Mouse (Mus musculus) cerebellum, postnatal 10 days (tissue): Measurements from ENCODE around the gene Hnf1b.

Experiments used
- DNase-seq, 2 experiments: peaks; one replicate each; pipeline ENCODE4 v3.0.0; 2021; ENCODE audit warnings: mixed read lengths in 2 of 2

Gene Hnf1b

DNA sequence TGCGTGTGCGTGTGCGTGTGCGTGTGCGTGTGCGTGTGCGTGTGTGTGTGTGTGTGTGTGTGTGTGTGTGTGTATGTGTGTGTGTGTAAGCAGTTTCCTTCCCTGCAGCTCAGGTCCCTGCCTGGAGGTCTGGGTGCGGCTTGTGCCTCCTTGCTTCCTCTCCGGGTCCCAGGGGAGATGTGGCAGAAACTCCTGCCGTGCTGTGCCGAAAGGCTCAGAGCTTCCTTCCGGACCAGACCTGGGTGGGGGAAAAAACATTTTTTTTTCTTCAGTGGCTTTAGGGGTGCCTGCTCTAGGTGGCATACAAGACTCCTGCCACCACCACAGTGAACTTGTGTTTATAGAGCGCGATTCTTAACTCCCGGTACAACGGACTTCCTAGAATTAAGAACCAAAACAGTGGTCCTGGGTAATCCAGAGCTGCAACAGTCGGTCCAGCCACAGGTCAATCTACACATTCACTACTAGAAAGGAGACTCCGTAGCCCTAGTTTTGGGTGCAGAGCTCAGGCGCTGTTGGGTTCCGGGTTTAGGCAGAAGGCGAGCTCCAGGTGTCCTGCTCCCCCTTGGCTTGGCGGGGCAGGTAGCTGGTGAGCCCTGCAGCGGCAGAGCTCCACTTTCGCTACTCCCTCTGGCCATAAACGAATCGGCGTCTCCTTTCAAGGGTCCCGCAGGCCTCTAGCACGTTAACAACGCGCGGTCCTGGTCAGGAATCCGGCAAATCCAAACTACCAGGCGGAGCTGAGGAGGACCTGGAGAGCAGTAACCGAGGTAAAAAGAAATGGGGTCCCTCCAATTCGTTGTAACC, at the start of gene Hnf1b:
Hnf1b (plus strand) TSS at position 535 of the 807 bp plus-strand sequence.
- DNase-seq, result peak in 1 of 2 experiments; percentile 13

DNA sequence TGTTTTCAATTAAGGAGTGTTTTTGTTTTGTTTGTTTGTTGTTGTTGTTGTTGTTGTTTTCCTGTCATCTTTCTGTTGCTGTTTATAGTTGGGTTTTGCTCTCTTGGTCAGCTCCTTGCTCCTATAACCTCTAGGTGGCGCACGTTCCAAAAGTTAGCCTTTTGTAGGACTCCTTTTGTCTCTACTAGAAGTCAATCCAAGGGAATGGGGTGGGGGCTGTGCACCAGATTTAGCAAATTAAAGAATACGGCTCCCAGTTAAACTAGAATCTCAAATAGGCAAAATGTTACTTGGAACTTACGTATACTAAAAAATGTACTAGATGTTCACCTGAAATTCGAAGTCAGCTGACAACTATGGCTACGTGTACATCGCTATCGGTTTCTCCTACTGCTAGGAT, 47.7 kb upstream of the Hnf1b start:
- peak; percentile 68 to 74 for DNase-seq

DNA sequence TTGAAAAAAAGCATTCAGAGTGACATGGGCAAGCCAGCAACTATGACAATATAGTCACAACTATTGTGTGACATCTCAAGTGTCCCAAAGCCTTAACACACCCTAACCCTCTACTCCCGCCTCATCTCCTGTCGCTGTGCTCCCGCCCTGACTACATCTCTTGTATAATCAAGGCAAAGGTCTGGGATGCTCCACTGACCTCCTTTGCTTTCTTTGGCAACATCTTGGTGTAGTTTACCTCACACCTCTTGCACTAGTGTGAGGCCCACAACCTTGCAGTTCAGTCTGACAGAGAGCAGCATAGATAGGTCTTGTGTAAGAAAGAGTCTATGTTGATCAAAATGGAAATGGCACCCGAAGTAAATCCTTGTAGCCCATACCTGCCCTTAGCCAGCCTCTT, 47.3 kb upstream of the Hnf1b start:
- DNase-seq, result no peak

DNA sequence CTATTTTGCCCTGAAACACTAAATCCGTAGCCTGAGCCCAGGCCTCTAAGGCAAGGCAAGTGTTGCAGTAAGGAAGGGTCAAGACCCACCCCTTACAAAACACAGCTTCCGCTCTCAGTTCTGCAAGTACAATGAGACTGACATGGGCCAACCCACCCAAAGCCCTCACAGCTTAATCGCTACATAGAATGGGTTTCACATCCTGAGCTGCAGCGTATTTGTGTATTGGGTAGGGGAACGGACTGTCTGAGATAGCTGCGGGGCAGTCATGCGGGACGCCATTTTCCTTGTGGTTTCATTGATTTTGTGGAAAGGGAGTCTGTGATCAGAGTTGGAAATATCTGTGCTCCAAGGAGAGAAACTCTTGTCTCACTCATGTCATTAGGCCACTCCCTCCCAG, 39.4 kb upstream of the Hnf1b start:
- DNase-seq, result no peak

DNA sequence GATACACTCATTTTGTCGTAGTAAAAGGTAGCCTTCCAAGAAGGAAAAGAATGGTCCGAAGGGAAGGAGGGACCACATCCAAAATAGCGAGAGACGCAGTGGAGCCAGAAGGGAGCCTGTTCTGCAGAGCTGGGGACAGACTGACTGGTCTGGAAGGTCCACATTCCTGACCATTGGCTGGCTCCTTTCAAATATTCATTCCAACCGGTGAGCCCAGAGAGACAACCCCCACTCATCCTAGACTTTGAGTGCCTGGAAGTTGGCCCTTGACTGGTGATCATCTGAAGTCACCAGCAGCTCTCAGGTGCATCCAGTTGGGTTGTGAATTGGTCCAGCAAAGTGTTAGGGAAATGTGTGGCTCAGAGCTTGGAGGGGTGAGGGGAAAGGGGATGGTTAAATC, 34.7 kb upstream of the Hnf1b start:
- no peak for DNase-seq

DNA sequence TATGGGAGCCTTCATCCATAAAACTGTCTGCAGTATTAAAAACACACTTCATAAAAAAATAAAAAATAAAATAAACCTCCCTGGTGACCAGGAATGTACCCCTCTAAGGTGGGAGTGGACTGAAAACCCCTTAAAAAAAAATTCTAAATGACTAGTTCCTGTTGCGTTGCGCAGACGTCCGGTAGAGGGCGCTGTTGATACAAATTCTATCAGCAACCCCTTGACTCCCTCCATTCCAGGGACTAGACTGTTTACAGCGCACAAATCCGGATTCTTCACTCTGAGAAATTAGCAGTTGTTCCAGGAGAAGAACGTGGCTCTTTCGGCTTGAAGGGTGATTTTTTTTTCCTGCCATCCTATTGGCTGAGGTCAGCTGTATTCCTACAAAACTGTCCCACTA, 34.2 kb upstream of the Hnf1b start:
- peak; percentile 74 to 78 for DNase-seq

DNA sequence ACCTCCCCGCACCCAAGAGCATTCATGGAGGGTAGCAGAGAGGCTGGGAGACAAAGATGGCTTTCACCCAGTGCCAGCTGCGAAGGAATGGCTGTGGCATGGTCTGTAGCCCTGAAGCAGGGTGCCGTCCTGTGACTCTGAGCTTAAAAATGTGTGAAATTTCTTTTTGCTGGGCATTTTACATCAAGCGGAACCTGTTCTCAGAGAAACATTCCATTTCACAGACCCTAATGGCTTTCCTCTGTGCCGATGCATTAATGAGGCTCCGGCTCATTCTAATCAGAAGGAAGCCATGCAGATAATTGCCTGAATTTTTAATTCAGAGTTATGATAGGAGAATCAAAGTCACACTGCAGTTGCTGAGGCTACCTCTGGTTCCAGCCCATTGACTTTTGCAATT, 32.8 kb upstream of the Hnf1b start:
- DNase-seq, result no peak

DNA sequence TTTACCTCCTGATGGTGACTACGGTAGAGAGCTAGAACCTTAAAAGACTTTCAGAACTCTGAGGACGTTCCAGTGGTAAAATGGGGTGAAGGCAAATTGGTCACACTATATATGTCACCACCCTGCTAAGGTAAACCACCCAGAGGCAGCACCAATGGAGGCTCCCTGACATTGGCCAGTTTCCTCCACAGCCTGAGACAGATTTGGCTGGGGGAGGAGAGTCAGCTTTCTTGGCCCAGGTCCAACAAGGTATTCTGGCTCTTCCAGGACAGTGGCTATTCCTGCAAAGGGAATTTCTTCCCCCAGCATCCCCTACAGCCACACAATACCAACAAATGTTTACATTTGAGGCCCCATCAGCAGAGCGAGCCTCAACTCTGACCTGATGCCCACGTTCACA, 31.9 kb upstream of the Hnf1b start:
- peak; percentile 43 to 61 for DNase-seq

DNA sequence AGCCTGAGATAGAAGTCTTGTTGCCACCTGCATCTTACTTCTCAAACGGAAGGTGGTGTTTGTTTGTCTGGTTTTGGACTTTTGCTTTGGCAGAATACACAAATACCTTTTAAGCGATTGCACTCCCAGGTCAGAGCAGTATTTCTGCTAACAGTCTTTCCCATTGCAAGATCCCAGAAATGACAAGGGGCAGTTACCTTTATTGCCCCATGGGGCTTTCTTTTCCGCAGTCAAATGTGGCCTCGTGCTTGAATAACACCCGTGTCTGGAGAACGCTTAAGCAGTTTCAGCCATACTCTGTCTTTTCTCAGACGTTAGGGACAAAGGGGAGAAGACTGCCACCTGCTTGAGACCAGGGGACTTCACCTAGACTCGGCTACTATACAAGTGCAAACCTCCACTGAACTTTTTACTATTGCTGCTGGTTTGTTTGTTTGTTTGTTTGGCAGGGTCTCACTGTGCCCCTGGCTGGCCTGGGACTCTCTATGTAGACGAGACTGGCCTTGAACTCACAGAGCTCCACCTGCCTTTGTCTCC, 31.2 kb upstream of the Hnf1b start:
- no peak for DNase-seq

DNA sequence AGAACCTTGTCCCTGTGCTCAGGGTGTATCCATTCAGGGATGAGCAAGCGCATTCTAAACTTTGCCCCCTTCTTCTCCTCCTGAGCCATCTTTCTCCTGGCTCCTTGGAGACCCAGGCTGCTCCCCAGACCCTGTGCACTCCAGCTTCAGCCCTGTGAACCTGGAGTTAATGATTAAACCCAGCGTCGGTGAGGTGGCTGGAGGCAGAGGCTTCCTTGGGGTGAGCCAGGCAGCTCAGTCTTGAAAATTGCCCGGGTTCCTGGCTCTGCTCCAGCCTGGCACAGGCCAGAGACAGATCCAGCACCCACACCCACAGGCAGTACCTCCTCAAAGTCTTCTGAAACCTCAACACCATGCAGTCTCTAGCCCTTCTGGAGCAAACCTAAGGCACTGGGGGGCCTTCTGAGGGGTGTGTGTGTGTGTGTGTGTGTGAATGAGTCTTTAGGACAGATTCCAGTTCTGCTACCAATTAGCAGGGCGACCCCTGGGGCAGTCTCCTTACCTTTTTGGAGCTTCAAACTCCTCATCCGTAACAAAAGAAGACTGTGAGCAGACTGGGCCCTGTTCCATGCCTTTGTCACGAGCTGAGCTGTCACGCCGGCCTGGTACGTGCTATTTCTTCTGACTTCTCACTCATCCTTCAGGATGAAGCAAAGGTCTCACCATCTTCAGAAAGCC, 29.9 kb upstream of the Hnf1b start:
- peak; percentile 38 to 50 for DNase-seq

DNA sequence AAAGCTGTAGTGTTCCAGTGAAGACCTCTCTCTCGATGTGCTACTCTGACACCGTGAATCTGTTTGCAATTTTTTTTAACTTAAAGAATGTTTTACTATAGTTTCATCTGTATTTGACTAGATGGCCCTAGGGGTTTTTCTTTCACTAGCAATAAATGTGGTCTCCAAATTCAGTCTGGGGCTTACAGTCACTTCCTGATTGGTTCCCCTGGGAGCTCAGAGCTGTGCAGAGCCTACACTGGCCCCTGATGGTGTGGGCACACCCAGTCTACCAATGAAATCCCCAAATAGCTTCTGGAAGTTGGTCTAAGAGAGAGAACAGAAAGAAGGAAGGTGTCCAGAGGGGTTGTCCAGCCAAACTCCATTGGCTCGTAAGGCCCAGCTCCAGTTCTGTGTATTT, 23.7 kb upstream of the Hnf1b start:
- no peak for DNase-seq

DNA sequence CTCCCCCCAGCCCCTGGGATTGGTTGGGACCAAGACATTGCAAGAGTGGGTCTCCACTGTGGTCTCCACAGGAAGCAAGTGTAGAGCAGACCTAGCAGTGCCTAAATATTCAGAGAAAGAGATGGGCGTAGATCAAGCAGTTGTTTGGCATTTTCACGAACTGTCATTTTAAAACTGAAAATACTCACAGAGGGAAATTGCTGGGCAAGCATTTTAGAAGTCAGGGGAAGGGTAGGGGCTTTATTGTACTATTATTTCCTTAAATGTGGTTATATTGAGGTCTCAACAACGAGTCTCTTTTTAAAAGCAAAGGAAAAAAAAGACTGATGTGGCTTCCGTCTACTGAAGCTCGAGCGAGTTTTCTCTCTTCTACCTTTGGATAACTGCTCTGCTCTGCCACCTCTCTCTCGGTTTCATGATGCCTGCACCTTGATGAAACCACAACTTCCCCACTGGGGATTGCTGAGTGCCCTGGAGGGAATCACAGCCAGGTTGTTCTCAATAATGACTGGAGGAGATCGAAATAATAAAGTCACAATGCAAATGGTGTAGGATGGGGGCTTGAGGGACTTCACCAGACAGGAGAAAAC, 21.2 kb upstream of the Hnf1b start:
- no peak for DNase-seq

DNA sequence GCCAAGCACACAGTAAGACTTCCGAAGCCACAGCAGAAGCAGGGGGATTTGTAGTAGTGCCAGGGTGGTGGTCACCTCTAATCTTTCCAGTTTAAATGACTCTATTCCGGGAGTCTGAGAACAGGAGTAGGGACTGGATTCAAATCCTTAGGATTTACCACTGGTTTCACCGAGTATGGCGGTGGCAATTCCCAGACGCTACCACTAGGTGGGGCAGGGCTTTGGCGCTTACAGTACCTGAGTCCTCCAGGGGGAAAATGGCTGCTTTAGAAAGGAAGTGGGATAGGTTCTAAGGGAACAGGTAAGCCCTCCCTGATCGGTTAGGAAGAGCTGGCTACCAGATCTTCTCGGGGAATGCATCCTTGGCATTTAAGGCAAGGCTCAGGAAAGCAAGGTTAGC, 17.5 kb upstream of the Hnf1b start:
- peak; percentile 56 to 62 for DNase-seq

DNA sequence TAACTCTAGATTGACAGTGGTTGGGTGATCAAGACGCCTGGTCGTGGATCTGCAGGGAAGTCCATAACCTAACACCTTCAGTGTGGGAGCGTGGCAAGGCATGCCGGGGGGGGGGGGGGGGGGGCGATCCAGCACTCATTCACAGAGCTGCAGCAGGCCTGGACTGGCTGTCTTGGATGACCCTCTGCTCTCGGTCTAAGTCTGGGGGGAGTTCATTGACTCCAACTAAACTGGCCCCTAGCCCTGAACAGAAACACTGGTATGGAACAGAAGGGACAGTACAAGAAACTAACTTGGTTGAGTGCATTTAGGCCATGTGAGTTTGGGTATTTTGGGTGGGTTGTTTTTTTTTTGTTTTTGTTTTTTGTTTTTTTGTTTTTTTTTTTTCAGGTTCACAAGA, 16.3 kb upstream of the Hnf1b start:
- no peak for DNase-seq

DNA sequence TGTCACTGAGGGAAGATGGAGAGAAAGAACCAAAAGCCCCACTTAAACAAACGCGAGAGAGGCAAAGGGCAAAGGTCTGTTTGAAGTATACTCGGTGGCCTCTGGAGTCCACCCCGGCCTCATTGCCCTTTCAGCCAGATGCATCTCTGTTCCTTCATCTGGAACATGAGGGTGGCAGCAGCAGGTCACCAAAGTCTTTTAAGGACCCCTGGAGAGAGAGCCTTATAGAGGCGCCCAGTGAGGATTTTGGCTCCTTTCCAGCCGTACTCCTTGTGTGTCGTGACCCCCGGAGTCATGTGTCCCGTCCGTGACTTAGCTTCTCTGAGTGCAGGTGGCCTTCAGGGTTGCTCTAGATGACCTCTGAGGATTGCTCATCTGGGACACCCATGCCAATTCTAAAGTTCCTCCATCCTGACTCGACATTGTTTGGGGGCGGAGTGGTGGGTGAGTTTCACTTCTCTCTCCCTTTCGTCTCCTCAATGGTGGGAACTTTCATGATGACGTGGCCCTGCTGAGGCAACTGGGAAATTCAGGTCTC, 15.8 kb upstream of the Hnf1b start:
- no peak for DNase-seq

DNA sequence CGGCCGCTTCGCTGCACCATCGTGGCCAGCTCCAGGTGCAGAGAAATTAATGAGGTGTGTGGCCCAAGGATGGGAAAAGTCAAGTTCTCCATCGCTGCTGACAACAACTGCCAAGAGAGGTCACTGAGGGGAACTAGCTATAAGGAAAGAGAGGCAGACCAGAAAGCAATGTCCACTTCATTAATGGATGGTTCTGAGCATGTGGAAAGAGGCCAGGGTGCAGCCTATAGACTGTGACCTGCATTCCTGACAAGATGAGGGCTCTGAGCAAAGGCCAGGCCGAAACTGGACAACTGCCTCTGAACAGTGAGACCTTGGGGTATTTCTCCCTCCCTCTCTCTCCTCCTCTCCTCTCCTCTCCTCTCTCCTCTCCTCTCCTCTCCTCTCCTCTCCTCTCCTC, 10.4 kb upstream of the Hnf1b start:
- no peak for DNase-seq

DNA sequence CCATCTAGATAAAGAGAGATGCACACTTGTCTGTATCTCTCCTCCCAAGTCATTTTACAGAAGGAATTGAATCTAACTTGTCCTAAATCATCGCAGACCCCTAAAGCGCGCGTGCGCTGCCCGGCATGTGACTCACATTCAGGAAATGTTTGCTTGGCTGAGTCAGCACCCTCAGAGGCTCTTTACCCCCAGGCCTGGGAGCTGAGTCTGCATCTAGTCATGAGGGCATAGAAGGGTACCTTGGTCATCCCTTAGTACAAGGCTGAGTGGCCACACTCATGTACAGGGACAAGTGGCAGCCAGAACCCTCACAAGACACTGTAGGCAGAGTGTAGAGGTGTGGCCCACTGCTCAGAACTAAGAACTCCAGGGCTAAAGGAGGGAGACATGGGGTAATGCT, 6.3 kb upstream of the Hnf1b start:
- DNase-seq, result no peak

DNA sequence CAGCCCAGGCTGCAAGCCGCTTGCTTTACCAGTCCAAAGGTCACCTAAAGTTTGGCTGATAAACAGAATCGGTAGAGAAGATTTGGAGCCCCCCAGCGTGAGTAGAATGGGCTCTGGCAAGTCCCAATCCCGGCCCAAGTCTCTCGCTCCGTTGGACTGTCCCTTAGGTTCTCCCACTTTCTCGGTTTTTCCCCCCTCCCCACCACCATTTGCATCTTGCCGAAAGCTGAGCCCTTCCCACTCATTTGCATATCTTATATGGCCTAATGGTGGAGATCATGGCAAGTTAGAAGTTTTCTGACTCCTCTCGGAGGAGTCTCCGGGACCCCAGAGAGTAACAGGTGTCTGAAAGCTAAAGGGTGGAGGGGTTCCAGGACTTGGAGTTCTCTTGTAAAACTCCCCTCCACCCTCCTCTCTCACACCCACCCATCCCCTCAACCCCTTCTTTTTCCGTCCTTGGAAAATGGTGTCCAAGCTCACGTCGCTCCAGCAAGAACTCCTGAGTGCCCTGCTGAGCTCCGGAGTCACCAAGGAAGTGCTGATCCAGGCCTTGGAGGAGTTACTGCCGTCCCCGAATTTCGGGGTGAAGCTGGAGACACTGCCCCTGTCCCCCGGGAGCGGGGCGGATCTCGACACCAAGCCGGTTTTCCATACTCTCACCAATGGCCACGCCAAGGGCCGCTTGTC, 866 bp downstream of the Hnf1b start:
- no peak for DNase-seq

DNA sequence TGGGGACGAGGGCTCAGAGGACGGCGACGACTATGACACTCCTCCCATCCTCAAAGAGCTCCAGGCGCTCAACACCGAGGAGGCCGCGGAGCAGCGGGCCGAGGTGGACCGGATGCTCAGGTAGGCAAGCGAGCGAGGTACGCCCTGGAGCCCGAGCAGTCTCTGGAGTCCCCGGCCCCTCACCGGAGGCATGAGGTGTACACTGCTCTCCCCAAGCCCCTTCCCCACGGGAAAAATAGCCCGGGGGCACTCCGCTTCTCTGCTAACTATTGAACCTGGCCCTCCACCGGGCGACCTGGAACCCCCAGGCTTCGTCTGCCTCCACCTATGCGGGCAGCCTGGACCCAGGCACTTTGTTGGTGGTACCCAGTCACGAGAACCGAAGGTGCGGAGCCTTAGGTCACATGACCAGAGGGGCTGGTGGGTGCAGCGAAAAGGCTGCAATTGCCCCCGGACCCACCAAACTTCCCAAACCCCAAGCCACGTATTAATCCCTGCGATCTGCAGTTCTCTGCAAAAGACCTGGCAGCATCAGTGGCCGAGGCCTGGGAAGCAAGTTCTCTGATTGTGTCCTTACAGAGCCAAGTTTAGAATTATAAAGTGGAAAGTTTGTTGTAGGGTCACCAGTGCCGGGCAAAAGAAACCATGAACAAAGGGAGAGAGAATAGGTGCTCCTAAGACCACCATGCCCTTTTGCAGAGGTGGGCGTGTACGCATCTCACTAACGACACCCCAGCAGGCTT, 1.6 kb downstream of the Hnf1b start:
- DNase-seq, result peak in 1 of 2 experiments; percentile 22

DNA sequence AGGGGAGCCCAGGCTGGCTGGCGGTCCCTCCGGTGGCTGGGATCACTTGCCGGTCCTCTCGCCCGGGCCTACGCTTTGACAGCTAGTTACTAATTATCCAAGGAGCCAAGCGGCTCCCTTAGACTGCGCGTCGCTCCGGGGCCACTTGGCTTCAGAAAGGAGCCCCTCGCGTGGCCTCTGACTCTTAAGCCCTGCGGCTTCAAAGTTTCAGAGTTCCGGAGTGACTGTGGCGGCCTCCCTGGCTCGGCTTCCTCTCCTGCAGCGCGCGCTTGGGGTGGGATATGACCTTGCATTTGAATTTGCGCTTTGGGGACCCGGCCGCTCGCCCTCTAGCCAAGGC, 2.1 kb downstream of the Hnf1b start:
- peak in 1 of 2 experiments; percentile 27 for DNase-seq

DNA sequence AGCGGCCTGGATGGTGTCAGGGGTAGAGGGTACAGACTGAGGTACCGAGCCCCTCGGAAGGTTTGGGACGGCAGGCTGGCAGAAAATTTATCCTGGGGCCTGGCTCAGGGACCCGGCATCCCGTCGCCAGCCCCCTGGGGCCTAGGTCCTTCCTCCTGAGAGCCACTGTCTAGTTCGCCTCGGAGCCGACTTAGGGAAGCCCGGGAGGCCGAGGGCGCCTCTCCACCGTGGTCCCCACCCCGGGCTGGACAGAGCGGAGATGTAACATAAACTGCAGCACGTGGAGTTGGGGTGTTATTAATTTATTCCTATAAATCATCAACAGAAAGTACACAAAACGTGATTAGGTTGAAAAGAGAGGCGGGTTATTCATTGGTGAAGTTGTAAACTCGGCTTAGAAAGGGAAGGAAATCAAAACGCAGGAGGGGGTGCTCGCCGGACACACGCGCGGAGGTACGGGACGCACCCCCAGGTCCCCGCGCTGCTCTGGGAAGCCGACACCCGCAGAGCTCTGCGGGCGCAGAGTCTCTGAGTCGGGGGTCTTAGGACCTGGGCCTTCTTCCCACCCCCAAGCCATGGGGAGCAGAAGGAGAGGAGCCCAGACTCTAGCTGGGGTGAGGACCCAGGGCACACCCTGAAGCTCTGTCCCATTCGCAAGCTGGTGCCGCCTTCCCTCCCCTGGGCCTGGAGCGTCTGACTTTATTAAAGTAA, 2.8 kb downstream of the Hnf1b start:
- peak; percentile 19 to 35 for DNase-seq
